Mouse (Mus musculus): ENCODE data around the gene Eml6.
A peak's percentile ranks its signal among the peaks of the same experiment; 100 is the strongest.
"Not testable (repeated sequence)": the region's sequence is repeated elsewhere in the genome, so short reads cannot be mapped to it uniquely, and the experiment has no call there.

Eml6 gene

DNA sequence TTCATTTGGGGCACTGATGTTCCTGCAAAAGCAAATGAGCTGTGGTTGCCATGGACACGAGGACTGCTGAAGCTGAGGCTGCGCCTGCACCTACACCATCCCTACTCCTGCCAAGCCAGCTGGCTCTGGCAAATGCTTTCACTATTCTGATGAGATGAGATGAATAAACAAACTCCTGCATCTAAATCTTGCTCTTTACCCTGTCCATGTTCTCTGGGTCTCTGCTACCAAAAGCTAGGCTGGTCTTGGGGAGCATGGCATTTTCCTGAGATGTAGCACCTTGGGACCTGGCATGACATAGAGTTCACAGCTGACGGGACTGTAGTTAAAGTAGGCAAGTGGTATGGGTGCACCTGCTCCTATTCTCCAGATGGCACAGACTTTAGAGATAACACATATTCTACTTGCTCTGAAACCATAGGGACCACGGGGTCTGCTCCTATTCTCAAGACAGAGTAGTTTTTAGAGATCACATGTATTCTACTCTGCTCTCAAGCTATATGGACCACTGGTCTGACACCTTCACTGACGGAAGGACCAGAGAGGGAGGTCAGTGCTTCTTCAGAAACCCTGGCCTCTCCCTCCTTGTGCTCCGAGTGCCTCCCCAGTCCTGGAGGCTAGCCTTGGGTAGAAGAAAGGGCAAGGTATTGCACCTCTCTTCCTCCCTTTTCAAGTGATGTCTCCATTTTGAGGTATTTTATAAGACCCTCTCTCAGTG, 236.8 kb downstream of the Eml6 start:
- DNase-seq (ENCODE audit: low spot score), result no peak

GRCm38 (mm10) chr11:29788499-29788898, 237.3 kb downstream of the Eml6 start:
- no peak for DNase-seq (ENCODE audit: low spot score)

DNA sequence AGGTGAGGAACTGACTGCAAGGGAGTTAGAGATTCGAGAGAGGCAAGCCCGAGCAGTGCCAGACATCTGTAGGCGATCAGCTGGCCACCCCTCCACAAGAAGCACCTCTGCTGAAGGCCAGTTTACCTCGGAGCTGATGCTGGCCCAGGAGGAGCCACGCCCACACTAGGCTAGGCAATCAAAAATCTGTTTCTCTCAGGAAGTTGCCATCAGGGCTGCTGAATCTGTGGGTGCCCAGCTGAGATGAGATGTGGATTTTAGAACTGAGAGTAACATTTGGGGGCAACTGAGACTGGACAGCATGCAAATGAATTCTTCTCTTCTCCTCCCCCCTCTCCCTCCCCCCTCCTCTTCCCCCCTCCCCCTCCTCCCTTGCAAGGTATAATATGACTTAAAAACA, 238.4 kb downstream of the Eml6 start:
- no peak for DNase-seq (ENCODE audit: low spot score)

- DNase-seq (ENCODE audit: low spot score), result peak; percentile 25
These were observed 239.1 kb downstream of the Eml6 start for GRCm38 (mm10) chr11:29786583-29787219.

GRCm38 (mm10) chr11:29779409-29780026, 246.3 kb downstream of the Eml6 start:
- no peak for DNase-seq (ENCODE audit: low spot score)

- no peak for DNase-seq (ENCODE audit: low spot score)
These were observed 246.9 kb downstream of the Eml6 start for GRCm38 (mm10) chr11:29778936-29779335.

GRCm38 (mm10) chr11:29777964-29778363, 247.9 kb downstream of the Eml6 start:
- DNase-seq (ENCODE audit: low spot score), result no peak

GRCm38 (mm10) chr11:29774760-29775159, 251.1 kb downstream of the Eml6 start:
- no peak for DNase-seq (ENCODE audit: low spot score)

DNA sequence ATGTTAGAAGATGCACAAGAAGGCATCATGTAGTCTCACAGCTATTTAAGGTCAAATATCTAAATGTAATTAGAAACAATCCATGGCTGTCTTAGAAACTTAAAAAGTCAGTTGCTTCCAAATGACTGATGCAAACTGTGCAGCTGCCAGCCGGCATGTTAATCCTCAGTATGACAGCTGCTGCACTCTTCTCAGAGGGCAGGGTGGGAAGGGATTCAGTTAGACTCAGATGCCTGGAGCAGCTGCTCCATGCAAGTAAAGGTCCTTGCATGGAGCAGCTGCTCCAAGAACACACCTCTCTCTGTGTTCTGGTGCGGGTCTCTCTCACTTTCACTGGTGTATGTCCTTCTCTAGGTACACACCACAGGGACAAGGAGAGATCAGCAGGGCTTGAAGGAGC, 251.5 kb downstream of the Eml6 start:
- DNase-seq (ENCODE audit: low spot score), result no peak

- DNase-seq (ENCODE audit: low spot score), result no peak
These were observed 253.6 kb downstream of the Eml6 start for GRCm38 (mm10) chr11:29772279-29772678.

- no peak for DNase-seq (ENCODE audit: low spot score)
These were observed 255.0 kb downstream of the Eml6 start for GRCm38 (mm10) chr11:29770666-29771400.

DNA sequence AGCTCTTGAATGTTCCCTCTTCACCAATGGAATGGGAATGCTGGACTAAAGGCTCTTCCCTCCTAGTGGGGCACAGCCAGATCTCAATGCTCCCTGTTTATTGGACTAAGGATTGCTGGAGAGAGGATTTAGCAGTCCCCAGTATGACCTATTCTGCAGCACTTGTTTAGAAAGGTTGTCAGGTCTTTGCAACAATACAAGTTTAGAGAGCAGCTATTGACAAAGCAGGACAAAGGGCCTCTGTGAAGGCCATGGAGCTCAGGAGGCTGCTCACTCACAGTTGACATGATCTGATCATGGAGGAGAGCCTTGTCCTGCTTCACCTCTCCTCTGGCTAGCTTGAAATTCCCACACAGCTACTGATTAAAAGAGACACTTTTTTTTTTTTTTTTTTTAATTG, 257.3 kb downstream of the Eml6 start:
- no peak for DNase-seq (ENCODE audit: low spot score)

GRCm38 (mm10) chr11:29766313-29766982, 259.4 kb downstream of the Eml6 start:
- no peak for DNase-seq (ENCODE audit: low spot score)

DNA sequence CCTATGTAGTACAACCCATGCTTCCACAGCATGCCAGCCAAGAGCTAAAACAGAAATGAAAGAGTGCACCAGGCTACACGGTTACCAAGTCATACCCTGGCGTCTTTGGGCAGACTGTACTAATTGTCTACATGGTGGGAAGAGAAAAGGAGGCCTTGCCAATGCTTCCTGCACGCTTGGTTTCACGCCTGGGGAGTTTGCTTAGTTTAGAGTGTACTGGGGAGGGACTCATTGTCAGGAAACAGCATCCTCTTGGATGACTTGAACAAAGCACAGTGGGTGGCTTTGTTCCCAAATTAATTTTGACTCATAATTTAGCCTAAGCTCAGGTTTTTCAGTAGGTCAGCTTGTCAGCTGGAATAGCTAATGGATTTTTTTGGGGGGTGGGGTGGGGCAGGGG, 260.8 kb downstream of the Eml6 start:
- no peak for DNase-seq (ENCODE audit: low spot score)

GRCm38 (mm10) chr11:29762768-29763167, 263.1 kb downstream of the Eml6 start:
- no peak for DNase-seq (ENCODE audit: low spot score)

DNA sequence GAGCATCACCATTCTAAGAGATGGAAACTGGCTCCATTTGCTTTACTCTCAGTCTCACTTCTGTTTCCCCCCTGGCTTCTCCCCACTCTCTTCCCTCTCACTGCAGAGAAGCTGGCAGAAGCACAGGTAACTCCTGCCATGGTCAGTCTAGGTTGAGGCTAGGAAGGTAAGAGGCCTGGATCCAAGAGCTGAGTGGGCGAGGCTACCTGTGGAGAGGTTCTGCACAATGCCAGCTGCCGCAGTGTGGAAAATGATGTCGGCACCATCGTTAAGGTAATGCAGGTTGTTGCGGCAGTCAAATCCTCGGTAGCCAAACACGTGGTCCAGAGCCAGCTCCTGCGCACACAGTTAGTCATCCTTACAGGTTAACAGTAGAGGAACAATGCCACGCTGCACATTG, 264.4 kb downstream of the Eml6 start:
- no peak for DNase-seq (ENCODE audit: low spot score)

- DNase-seq (ENCODE audit: low spot score), result no peak
These were observed 267.2 kb downstream of the Eml6 start for GRCm38 (mm10) chr11:29758617-29759016.

- not testable (repeated sequence) for DNase-seq (ENCODE audit: low spot score)
These were observed 269.8 kb downstream of the Eml6 start for GRCm38 (mm10) chr11:29756007-29756406.

GRCm38 (mm10) chr11:29751648-29752611, 273.9 kb downstream of the Eml6 start:
- DNase-seq (ENCODE audit: low spot score), result no peak

GRCm38 (mm10) chr11:29751013-29751412, 274.8 kb downstream of the Eml6 start:
- DNase-seq (ENCODE audit: low spot score), result no peak

- DNase-seq (ENCODE audit: low spot score), result no peak
These were observed 276.4 kb downstream of the Eml6 start for GRCm38 (mm10) chr11:29749468-29749829.
